Mouse (Mus musculus): ENCODE measurements around the gene Wdr64. TPM values are rescaled to one million over a fixed set of nuclear protein-coding genes. Genes with fewer than 3 reads are reported as not detected.

The Wdr64 gene
- total RNA-seq (2021), result not detected
- polyA plus RNA-seq (2012; rRNA removed), result 0.12 TPM in 1 of 2 replicates, not detected in the other
- long read RNA-seq, result 0 reads

DNA sequence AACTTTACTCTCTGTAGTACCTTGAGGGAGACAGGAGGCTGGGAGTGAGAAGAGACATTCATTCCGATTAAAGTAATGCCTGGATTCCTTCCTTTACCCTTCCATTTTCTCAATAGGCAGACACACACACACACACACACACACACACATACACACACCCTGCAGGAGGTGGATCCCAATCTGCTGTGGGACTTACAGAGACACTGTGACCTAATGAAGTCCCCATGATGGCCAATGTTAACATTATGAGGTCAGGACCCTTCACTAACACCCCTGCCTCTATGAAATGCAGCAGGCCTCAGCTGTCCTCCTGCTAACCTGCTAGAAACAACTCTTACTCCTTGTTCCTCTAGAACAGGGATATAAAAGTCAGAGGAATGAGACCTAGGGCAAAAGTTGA is at the start of gene Wdr64:
TSS of gene Wdr64 (plus strand) at position 301 of the 400 bp plus-strand sequence.
- Histone ChIP-seq H3K79me2 (replicated peaks; ENCODE audit: control insufficient read depth, insufficient read depth, low read length) (no peaks in the 10 kb centered on the region), H3K27ac (no peak within 1 kb of the TSS), H3K4me1 (ENCODE audit: control insufficient read depth, insufficient read depth, low read length) (peaks cover 1% of the 10 kb centered on the region; the same call in 1 of the 2 replicates), H3K9ac (ENCODE audit: low read depth, low read length) (no peak within 1 kb of the TSS), H3K27me3 (ENCODE audit: control insufficient read depth, insufficient read depth, low read length) (no peaks in the 10 kb centered on the region), H3K4me3 (no peak within 1 kb of the TSS), H3K36me3 (ENCODE audit: control insufficient read depth, insufficient read depth, low read length) (no peaks in the 10 kb centered on the region)
- no peak for TF ChIP-seq CTCF (IDR thresholded peaks at IDR 0.05)
- no peak for TF ChIP-seq EP300 (IDR thresholded peaks at IDR 0.05; ENCODE audit: insufficient read depth, low read depth, low read length)
- TF ChIP-seq POLR2A (IDR thresholded peaks at IDR 0.05; ENCODE audit: insufficient read depth, low read depth, low read length), result no peak
- 79% methylated on average over 1 of the region's 1 CpGs for WGBS
- intact Hi-C loops (cut with DNase I), result no loop called here
- DNase-seq, result no peak

DNA sequence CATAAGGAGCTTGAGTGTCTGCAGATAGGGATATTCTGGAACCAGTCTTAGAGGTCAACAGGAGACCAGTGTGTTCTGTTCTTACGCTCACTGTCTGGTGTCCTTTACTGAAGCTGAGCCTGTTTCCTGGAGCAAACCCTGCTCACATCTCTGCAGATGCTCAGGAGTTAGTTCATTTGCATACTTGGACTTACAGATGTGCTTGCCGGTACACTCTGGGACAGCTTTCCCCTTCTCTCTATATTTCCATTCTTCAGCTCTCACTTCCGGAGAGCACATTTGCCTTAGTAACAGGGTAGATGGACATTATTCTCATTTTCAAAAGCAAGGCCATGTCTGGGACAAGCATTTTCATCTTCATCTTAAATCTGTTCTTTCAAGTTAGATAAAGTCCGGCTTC is 49.8 kb upstream of the Wdr64 start:
- no peak overlapping the region for H3K27ac ChIP-seq
- no peaks in the 10 kb centered on the region for H3K4me1 ChIP-seq (ENCODE audit: control insufficient read depth, insufficient read depth, low read length)
- 87% methylated on average over 4 of the region's 4 CpGs for WGBS
- H3K36me3 ChIP-seq (ENCODE audit: control insufficient read depth, insufficient read depth, low read length), result no peaks in the 10 kb centered on the region
- intact Hi-C loops (cut with DNase I), result no loop called here
- H3K79me2 ChIP-seq (replicated peaks; ENCODE audit: control insufficient read depth, insufficient read depth, low read length), result no peaks in the 10 kb centered on the region
- TF ChIP-seq POLR2A (IDR thresholded peaks at IDR 0.05; ENCODE audit: insufficient read depth, low read depth, low read length) (no peak), CTCF (IDR thresholded peaks at IDR 0.05) (no peak), EP300 (IDR thresholded peaks at IDR 0.05; ENCODE audit: insufficient read depth, low read depth, low read length) (no peak)
- no peak overlapping the region for H3K4me3 ChIP-seq
- H3K9ac ChIP-seq (ENCODE audit: low read depth, low read length), result no peak overlapping the region
- H3K27me3 ChIP-seq (ENCODE audit: control insufficient read depth, insufficient read depth, low read length), result no peaks in the 10 kb centered on the region
- no peak for DNase-seq

DNA sequence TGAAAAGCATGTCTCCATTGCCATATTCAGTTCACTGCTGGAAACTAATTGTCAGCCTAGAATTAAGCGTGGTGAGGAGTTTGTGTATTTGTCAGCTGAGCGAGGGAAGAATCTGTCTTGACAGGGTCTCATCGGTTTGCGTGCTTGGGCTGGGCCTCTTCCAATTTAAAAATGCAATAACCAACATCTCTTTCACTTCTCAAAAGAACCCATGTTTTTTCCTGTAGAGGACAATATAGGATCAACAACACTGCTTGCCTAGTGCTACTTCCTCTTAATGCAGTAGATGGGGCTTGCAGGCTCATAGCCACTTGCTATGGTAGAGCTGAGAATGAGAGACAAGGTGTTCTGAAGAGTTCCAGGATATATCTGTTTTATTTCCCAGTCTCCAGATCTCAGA is 38.5 kb upstream of the Wdr64 start:
- Histone ChIP-seq H3K36me3 (ENCODE audit: control insufficient read depth, insufficient read depth, low read length) (no peaks in the 10 kb centered on the region), H3K27me3 (ENCODE audit: control insufficient read depth, insufficient read depth, low read length) (no peaks in the 10 kb centered on the region), H3K9ac (ENCODE audit: low read depth, low read length) (no peak overlapping the region), H3K4me3 (no peak overlapping the region), H3K27ac (no peak overlapping the region), H3K79me2 (replicated peaks; ENCODE audit: control insufficient read depth, insufficient read depth, low read length) (no peaks in the 10 kb centered on the region), H3K4me1 (ENCODE audit: control insufficient read depth, insufficient read depth, low read length) (no peaks in the 10 kb centered on the region)
- no peak for TF ChIP-seq POLR2A (IDR thresholded peaks at IDR 0.05; ENCODE audit: insufficient read depth, low read depth, low read length)
- TF ChIP-seq EP300 (IDR thresholded peaks at IDR 0.05; ENCODE audit: insufficient read depth, low read depth, low read length), result no peak
- TF ChIP-seq CTCF (IDR thresholded peaks at IDR 0.05), result no peak
- DNase-seq, result no peak
- WGBS, result 89% methylated on average over 4 of the region's 4 CpGs
- intact Hi-C loops (cut with DNase I), result loop anchor here (10.0 kb wide), 1 partner anchor 615 kb away; no protein-coding TSS in a partner anchor

DNA sequence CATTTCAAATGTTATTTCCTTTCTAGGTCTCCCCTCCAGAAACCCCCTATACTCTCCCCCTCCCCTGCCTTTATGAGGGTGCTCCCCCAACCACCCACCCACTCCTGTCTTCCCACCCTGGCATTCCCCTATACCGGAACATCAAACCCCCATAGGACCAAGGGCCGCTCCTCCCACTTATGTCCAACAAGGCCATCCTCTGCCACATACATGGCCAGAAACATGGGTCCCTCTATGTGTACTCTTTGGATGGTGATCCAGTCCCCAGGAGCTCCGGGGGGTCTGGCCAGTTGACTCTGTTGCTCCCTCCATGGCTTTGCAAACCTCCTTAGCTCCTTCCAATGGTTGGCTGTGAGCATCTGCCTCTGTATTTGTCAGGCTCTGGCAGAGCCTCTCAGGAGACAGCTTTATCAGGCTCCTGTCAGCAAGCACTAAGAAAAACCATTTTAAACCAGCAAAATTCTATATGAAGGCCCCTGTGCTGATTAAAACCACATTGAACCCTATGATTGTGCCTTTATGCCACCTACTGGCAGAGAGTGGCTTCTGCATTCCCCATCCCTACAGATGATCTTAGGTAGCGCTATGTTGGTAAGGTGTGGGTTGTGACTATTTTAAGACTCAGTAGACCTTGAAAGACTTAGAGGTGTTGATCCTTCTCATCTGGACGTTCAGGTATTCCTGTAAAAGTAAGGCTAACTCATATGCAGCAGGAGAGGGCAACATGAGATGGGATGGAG is 29.6 kb upstream of the Wdr64 start:
- Histone ChIP-seq H3K36me3 (ENCODE audit: control insufficient read depth, insufficient read depth, low read length) (no peaks in the 10 kb centered on the region), H3K4me3 (no peak overlapping the region), H3K79me2 (replicated peaks; ENCODE audit: control insufficient read depth, insufficient read depth, low read length) (no peaks in the 10 kb centered on the region), H3K4me1 (ENCODE audit: control insufficient read depth, insufficient read depth, low read length) (no peaks in the 10 kb centered on the region), H3K27ac (no peak overlapping the region), H3K27me3 (ENCODE audit: control insufficient read depth, insufficient read depth, low read length) (no peaks in the 10 kb centered on the region), H3K9ac (ENCODE audit: low read depth, low read length) (no peak overlapping the region)
- no peak for DNase-seq
- intact Hi-C loops (cut with DNase I), result loop anchor here (10.0 kb wide), 1 partner anchor 624 kb away; no protein-coding TSS in a partner anchor
- WGBS, result 60% methylated on average over 5 of the region's 5 CpGs
- peak; percentile 71 for TF ChIP-seq CTCF (IDR thresholded peaks at IDR 0.05)
- TF ChIP-seq EP300 (IDR thresholded peaks at IDR 0.05; ENCODE audit: insufficient read depth, low read depth, low read length), result no peak

DNA sequence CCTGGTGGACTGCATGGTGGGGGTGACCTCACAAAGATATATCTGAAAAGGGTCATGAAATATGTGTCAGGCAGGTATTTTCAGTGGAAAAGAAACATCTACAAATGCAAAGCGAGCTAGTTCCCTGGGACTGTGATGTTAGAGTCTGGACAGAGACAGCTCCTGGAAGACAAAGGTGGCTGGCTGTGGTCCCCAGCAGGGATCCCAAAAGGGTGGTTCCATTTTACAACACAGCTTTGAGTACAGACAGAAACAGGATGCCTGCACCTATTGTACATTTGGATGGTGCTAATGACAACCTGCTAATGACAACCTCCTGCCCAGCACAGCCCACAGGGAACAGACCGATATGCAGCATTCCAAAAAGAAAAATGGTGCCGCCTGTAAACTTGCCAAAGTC is 28.9 kb upstream of the Wdr64 start:
- no peak for DNase-seq
- Histone ChIP-seq H3K36me3 (ENCODE audit: control insufficient read depth, insufficient read depth, low read length) (no peaks in the 10 kb centered on the region), H3K4me1 (ENCODE audit: control insufficient read depth, insufficient read depth, low read length) (no peaks in the 10 kb centered on the region; the same call in 1 of the 2 replicates), H3K27ac (no peak overlapping the region), H3K4me3 (no peak overlapping the region), H3K27me3 (ENCODE audit: control insufficient read depth, insufficient read depth, low read length) (no peaks in the 10 kb centered on the region), H3K9ac (ENCODE audit: low read depth, low read length) (no peak overlapping the region), H3K79me2 (replicated peaks; ENCODE audit: control insufficient read depth, insufficient read depth, low read length) (no peaks in the 10 kb centered on the region)
- 85% methylated on average over 3 of the region's 3 CpGs for WGBS
- intact Hi-C loops (cut with DNase I), result loop anchor here (10.0 kb wide), 1 partner anchor 625 kb away; no protein-coding TSS in a partner anchor
- TF ChIP-seq CTCF (IDR thresholded peaks at IDR 0.05) (no peak), POLR2A (IDR thresholded peaks at IDR 0.05; ENCODE audit: insufficient read depth, low read depth, low read length) (no peak), EP300 (IDR thresholded peaks at IDR 0.05; ENCODE audit: insufficient read depth, low read depth, low read length) (no peak)

DNA sequence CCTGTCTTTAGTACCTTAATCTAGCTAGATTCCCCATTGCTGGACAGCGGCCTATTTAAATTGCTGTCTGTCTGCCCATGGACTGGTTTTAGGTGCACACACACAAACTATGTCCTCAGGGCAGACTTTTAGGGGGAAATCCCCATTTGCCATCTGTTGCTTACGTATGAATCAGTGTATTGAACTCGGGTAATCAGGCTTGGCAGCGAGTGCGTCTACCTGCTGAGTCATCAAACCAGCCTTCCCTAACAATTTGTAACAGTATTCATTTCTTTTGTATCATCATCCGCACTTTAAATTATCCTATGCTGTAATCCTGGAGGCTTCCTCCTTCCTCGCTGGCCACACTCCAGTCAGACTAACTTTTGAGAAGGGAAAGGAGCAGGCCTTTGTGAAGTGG is 28.4 kb upstream of the Wdr64 start:
- no peak overlapping the region for H3K9ac ChIP-seq (ENCODE audit: low read depth, low read length)
- H3K79me2 ChIP-seq (replicated peaks; ENCODE audit: control insufficient read depth, insufficient read depth, low read length), result no peaks in the 10 kb centered on the region
- no peak overlapping the region for H3K27ac ChIP-seq
- DNase-seq, result no peak
- no peak overlapping the region for H3K4me3 ChIP-seq
- TF ChIP-seq CTCF (IDR thresholded peaks at IDR 0.05) (no peak), EP300 (IDR thresholded peaks at IDR 0.05; ENCODE audit: insufficient read depth, low read depth, low read length) (no peak)
- H3K27me3 ChIP-seq (ENCODE audit: control insufficient read depth, insufficient read depth, low read length), result no peaks in the 10 kb centered on the region
- intact Hi-C loops (cut with DNase I), result loop anchor here (5.0 kb wide), 3 partner anchors 43 to 252 kb away; partner anchors contain the start of genes Fh1 and Gm38100
- H3K36me3 ChIP-seq (ENCODE audit: control insufficient read depth, insufficient read depth, low read length), result no peaks in the 10 kb centered on the region
- H3K4me1 ChIP-seq (ENCODE audit: control insufficient read depth, insufficient read depth, low read length), result no peaks in the 10 kb centered on the region; the same call in 1 of the 2 replicates
- 85% methylated on average over 7 of the region's 7 CpGs for WGBS

All from heart, adult 2 months (tissue).